Mouse (Mus musculus) adrenal gland, postnatal 10 days (tissue): ENCODE measurements around the gene Bik. TPM values are rescaled to one million over a fixed set of nuclear protein-coding genes. Genes with fewer than 3 reads are reported as not detected.

Source experiments
- DNase-seq: peaks from one replicate; pipeline ENCODE4 v3.0.0; 2021; ENCODE audit warnings: mixed read lengths
- total RNA-seq, 2 experiments: library from RNA; stranded (reverse); gene quantifications; 2 replicates each; pipeline ENCODE4 v1.2.3; 2021

Bik gene
- total RNA-seq, 2 experiments from 2014 or later: 10.4 to 12.1 TPM

- no peak for DNase-seq
These were observed 20.5 kb downstream of the Bik start for GRCm38 (mm10) chr15:83547144-83547543.

- DNase-seq: no peak
These were observed 23.5 kb downstream of the Bik start for GRCm38 (mm10) chr15:83550137-83550536.

DNA sequence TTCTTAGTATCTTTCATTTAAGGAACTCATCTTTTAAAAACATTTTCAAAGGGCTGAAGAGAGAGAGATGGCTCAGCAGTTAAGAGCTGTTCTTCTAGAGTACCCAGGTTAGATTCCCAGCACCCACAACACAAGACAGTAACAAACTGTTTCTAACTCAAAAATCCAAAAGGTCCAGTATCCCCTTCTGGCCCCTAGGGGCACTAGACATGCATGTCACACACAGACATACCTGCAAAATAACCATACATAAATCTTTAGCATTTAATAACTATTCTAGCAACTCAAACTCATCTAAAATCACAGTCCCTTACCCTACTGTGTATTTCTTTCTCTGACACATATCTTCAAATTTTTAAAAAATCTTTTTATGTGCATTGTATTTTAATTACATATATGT lies 27.2 kb downstream of the Bik start:
- no peak for DNase-seq

GRCm38 (mm10) chr15:83555161-83555974 lies 28.7 kb downstream of the Bik start:
- DNase-seq: peak; percentile 92

GRCm38 (mm10) chr15:83560941-83561477 lies 34.3 kb downstream of the Bik start:
- no peak for DNase-seq

- DNase-seq: peak; percentile 91
These were observed 36.1 kb downstream of the Bik start for GRCm38 (mm10) chr15:83562626-83563270.

GRCm38 (mm10) chr15:83563327-83563856 lies 36.7 kb downstream of the Bik start, which contains the start of the genes Tspo and Mcat:
TSS of gene Tspo (plus strand) at chr15:83563592.
TSS of gene Mcat (minus strand) at chr15:83563787.
- peak; percentile 88 for DNase-seq

GRCm38 (mm10) chr15:83563857-83564651 lies 37.4 kb downstream of the Bik start:
- DNase-seq: peak; percentile 76

GRCm38 (mm10) chr15:83565434-83565833 lies 38.8 kb downstream of the Bik start:
- DNase-seq: peak; percentile 83

DNA sequence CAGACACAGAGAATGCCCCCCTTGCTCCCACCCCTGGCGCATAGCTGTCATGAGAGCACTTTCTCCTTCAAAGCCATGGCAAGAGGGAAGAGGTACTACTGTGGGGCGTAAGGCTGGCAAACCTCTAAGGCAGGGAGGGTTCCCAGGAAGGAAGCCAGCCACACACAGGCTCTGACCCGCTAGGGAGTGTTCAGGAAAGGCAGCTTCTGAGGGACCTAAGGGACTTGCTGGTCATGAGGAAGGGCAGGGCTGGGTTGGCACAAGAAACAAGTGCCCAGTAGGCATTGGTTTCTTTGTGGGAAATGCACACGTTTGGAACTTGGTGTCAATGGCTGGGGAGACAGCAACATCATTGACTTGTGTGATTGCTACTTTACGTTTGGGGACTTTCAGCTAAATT lies 39.3 kb downstream of the Bik start:
- DNase-seq: peak; percentile 46

DNA sequence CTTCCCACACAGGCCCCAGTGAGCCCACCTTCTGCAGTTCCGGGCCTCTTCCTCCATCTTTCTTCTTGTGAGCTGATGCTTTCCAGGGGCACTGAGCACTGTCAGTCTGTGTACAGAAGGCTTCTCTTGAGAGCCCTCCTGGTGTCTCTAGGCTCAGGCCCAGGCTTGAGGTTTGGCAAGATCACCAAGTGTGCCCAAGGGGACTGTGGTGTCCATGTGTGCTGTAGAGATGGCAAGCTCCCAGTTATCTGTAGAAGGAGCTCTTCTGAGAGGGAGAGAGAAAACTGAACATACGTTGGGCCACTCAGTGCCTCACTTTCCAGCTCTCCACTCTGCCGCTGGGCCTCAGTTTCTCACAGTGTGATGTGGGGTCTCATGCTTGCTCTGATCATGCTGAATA lies 41.1 kb downstream of the Bik start:
- DNase-seq: no peak

DNA sequence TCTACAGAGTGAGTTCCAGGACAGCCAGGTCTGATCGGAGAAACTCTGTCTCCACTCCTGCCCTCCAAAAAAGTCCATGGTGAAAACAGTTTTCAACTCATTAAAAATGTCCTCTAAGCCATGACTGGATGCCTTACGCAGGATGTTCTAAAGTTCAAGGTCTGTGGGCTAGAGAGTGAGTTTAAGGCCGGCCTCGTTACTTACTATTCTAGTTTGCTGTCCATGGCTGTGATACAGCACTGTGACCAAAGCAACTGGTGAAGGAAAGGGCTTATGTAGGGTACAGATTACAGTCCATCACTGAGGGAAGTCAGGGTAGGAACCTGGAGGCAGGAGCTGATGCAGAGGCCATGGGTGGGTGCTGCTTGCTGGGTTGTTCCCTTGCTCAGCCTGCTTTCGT lies 41.9 kb downstream of the Bik start:
- DNase-seq: peak; percentile 42

GRCm38 (mm10) chr15:83569682-83570081 lies 43.0 kb downstream of the Bik start:
- no peak for DNase-seq

DNA sequence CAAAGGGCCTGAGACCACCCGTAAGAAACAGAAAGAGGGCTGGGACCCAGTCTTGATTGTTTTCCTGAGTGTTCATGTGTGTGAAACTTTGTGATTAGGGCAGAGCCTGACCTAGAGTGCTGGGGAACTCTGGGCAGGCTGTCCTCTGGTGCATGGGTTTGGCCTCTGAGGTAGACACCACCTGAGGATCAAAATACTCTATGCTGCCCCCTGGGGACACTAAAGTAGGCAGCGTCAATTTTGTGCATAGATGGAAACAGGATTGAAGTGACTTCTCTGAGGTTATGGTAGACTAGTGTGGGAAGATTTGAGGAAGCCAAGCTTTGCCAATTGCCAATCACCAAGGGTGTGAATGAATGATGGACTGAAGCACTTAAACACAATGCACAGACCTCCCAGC lies 44.0 kb downstream of the Bik start:
- DNase-seq: no peak

- DNase-seq: peak; percentile 78
These were observed 45.0 kb downstream of the Bik start for GRCm38 (mm10) chr15:83571636-83572035.

- DNase-seq: no peak
These were observed 45.5 kb downstream of the Bik start for GRCm38 (mm10) chr15:83572132-83572531.

DNA sequence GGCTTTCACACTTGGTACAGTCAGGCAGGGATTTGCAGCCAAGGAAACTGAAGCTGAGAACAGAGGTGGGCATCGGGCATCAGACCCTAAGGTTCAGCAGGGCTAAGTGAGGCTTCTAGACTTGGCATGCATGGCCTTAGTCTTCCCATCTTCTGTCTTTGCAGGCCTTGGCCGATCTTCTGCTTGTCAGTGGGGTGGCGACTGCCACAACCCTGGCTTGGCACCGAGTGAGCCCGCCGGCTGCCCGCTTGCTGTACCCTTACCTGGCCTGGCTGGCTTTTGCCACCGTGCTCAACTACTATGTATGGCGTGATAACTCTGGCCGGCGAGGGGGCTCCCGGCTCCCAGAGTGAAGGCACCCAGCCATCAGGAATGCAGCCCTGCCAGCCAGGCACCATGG lies 46.9 kb downstream of the Bik start:
- no peak for DNase-seq

- peak; percentile 75 for DNase-seq
These were observed 48.2 kb downstream of the Bik start for GRCm38 (mm10) chr15:83574731-83575351.

DNA sequence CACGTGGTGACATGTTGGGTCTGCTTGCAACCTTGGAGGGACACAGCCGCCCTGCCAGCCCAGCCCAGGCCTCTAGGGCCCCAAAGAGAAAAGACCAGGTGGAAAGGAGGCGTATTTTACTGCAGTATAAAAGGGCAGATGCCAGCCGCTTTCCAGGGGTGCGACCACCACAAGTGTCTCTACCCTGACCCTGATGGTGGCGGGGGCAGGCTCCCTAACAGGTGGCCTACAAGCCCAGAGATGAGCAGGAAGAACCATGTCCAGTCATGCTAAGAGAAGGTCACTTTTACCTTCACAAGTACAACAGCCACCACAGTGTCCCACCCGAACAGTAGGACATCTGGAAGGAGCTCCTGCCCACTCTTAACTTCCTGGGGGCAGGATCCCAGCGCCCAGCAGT lies 48.9 kb downstream of the Bik start:
- no peak for DNase-seq

DNA sequence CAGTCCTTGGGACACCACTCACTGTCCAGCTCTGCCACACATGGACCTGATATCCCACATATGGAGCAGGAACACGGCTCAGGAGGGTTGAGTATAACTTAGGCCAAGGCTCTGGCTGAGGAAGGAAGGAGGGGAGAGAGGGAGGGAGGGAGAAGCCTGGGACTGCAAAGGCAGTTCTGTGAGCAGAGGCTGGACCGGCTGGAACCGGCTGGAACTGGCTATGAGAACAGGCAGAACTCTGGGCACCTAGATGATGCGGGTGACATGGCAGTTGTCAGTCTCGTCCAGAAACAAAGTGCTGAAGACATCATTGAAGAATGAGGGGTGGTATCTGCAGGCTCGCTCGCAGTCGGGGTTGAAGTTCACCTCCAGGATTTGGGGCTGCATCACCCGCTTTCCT lies 50.0 kb downstream of the Bik start:
- no peak for DNase-seq

DNA sequence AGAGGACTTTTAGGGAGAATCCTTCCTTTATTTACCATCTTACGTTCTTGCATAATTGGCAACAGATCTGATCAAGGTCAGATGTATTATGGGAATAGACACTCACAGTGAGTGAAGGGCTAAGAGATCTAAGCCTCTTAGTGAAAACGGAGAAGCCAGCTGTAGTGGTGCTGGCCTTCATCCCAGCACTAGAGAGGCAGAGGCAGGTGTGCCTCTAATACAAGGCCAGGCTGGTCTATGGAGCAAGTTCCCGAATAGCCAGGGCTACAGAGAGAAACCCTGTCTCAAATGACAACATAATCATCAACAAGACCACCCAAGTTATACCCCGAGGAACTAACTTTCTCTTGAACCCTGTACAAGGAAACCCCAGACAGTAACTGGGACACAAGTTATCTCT lies 56.3 kb downstream of the Bik start:
- DNase-seq: no peak
